Mouse (Mus musculus) heart, embryonic 14.5 days (tissue): ENCODE measurements around the gene Bcl9. TPM values are rescaled to one million over a fixed set of nuclear protein-coding genes. Genes with fewer than 3 reads are reported as not detected.
A peak's percentile ranks its signal among the peaks of the same experiment; 100 is the strongest.

Experiments used
- ATAC-seq: fragments of 200-750 bp; cut with Nextera tagmentation; 2 replicates; pipeline ENCODE4 v1.8.0; 2017; ENCODE audit warnings: low read depth, moderate TSS enrichment; ENCODE audit not compliant: insufficient number of reproducible peaks, insufficient read depth, low FRiP score
- H3K27ac ChIP-seq, 2 experiments: fragments of 200-500 bp in 1 of 2; fragments of 300-500 bp in 1 of 2; sonication (generic) in 1 of 2; replicated peaks in 1 of 2; 2 replicates each; pipeline ENCODE4 v1.5.1; 2012 to 2014; ENCODE audit warnings: low read depth in 2 of 2, low read length in 2 of 2, control low read depth in 1 of 2, mild to moderate bottlenecking in 1 of 2, mixed read lengths in 1 of 2; ENCODE audit not compliant: control insufficient read depth in 1 of 2, insufficient read depth in 1 of 2
- H3K27me3 ChIP-seq: fragments of 300-500 bp; sonication (generic); 2 replicates; pipeline ENCODE4 v1.6.1; 2014; ENCODE audit warnings: mild to moderate bottlenecking, low read length, control low read depth; ENCODE audit not compliant: control insufficient read depth, insufficient read depth
- H3K36me3 ChIP-seq: fragments of 300-500 bp; sonication (generic); 2 replicates; pipeline ENCODE4 v1.6.1; 2014; ENCODE audit warnings: mild to moderate bottlenecking, control low read depth, low read length, mixed read lengths; ENCODE audit not compliant: control insufficient read depth, insufficient read depth
- H3K4me1 ChIP-seq, 2 experiments: fragments of 200-500 bp in 1 of 2; fragments of 300-500 bp in 1 of 2; sonication (generic) in 1 of 2; 2 replicates each; pipeline ENCODE4 v1.6.1; 2012 to 2014; ENCODE audit warnings: low read length in 2 of 2, control low read depth in 1 of 2, mixed read lengths in 1 of 2; ENCODE audit not compliant: control insufficient read depth in 2 of 2, insufficient read depth in 2 of 2
- H3K4me2 ChIP-seq: fragments of 300-500 bp; sonication (generic); 2 replicates; pipeline ENCODE4 v1.6.1; 2014; ENCODE audit warnings: mild to moderate bottlenecking, low read length
- H3K4me3 ChIP-seq, 2 experiments: fragments of 200-500 bp in 1 of 2; fragments of 300-500 bp in 1 of 2; sonication (generic) in 1 of 2; 2 replicates each; pipeline ENCODE4 v1.5.1; 2012 to 2014; ENCODE audit warnings: low read length in 2 of 2, mild to moderate bottlenecking in 2 of 2, control low read depth in 1 of 2, low read depth in 1 of 2, moderate library complexity in 1 of 2; ENCODE audit not compliant: control insufficient read depth in 1 of 2, insufficient read depth in 1 of 2
- H3K9ac ChIP-seq: fragments of 300-500 bp; sonication (generic); 2 replicates; pipeline ENCODE4 v1.6.1; 2014; ENCODE audit warnings: mild to moderate bottlenecking, low read length
- H3K9me3 ChIP-seq: fragments of 300-500 bp; sonication (generic); 2 replicates; pipeline ENCODE4 v1.6.1; 2016; ENCODE audit warnings: low read length, control low read depth; ENCODE audit not compliant: control insufficient read depth
- WGBS: fragments of 180-500 bp; shearing (Covaris S2); extraction: QIAGEN DNeasy Blood & Tissue Kit; methylation state at CpG from one replicate; pipeline ENCODE4 v1.1.7; 2014; 5-methylcytosine and 5-hydroxymethylcytosine counted together
- polyA plus RNA-seq: library from polyadenylated mRNA; unstranded; fragments of >200 nt; fragmentation: Nextera tagmentation; extraction: Ambion mirVana; gene quantifications from 2 replicates; pipeline ENCODE4 v1.2.1, GENCODE M21; 2014

The Bcl9 gene
- polyA plus RNA-seq, 1 experiment from 2014 or later = 32.1 TPM

GRCm38 (mm10) chr3:97273876-97274275 lies 23.8 kb downstream of the Bcl9 start:
- Histone ChIP-seq H3K4me2 (no peak overlapping the region), H3K27me3 (no peaks in the 10 kb centered on the region), H3K9me3 (no peaks in the 10 kb centered on the region), H3K4me1 (peaks cover 19 to 36% of the 10 kb centered on the region in 2 experiments), H3K36me3 (peaks cover 7% of the 10 kb centered on the region; the same call in 1 of the 2 replicates), H3K4me3 (no peak overlapping the region), H3K9ac (no peak overlapping the region), H3K27ac (no peak overlapping the region)
- ATAC-seq = no peak
- WGBS = 87% methylated on average over 5 of the region's 5 CpGs

- H3K4me3 ChIP-seq = no peak overlapping the region
- no peak overlapping the region for H3K4me2 ChIP-seq
- ATAC-seq = 0 out of 2 replicates have a peak, but pooled peaks have one; percentile 26
- no peak overlapping the region for H3K27ac ChIP-seq
- H3K9ac ChIP-seq = no peak overlapping the region
- H3K27me3 ChIP-seq = no peaks in the 10 kb centered on the region
- peaks cover 6 to 23% of the 10 kb centered on the region in 2 experiments; a peak in 3 of 4 replicates for H3K4me1 ChIP-seq
- 88% methylated on average over 15 of the region's 15 CpGs for WGBS
- no peaks in the 10 kb centered on the region for H3K36me3 ChIP-seq
- H3K9me3 ChIP-seq = peaks cover 2% of the 10 kb centered on the region; the same call in 1 of the 2 replicates
These were observed 31.9 kb downstream of the Bcl9 start for GRCm38 (mm10) chr3:97265667-97266415.

- Histone ChIP-seq H3K4me1 (peaks cover 2 to 11% of the 10 kb centered on the region in 2 experiments; a peak in 3 of 4 replicates), H3K9ac (no peak overlapping the region), H3K9me3 (peaks cover 2% of the 10 kb centered on the region; the same call in 1 of the 2 replicates), H3K36me3 (no peaks in the 10 kb centered on the region), H3K27me3 (no peaks in the 10 kb centered on the region), H3K4me3 (no peak overlapping the region), H3K4me2 (no peak overlapping the region), H3K27ac (no peak overlapping the region)
- WGBS = 92% methylated on average over 1 of the region's 1 CpGs
- ATAC-seq = no peak
These were observed 35.5 kb downstream of the Bcl9 start for GRCm38 (mm10) chr3:97262235-97262634.

- Histone ChIP-seq H3K9me3 (no peaks in the 10 kb centered on the region), H3K27me3 (no peaks in the 10 kb centered on the region), H3K4me1 (peaks cover 18 to 36% of the 10 kb centered on the region in 2 experiments), H3K4me3 (no peak overlapping the region), H3K36me3 (no peaks in the 10 kb centered on the region), H3K27ac (0 out of 4 replicates have a peak overlapping the region, but pooled peaks of 1 of the 2 experiments have one; percentile 29), H3K4me2 (peak overlapping the region; percentile 31; the same call in 1 of the 2 replicates), H3K9ac (no peak overlapping the region)
- no peak for ATAC-seq
- WGBS = 32% methylated on average over 9 of the region's 9 CpGs
These were observed 41.9 kb downstream of the Bcl9 start for GRCm38 (mm10) chr3:97255706-97256339.

GRCm38 (mm10) chr3:97254861-97255465 lies 42.8 kb downstream of the Bcl9 start:
- no peaks in the 10 kb centered on the region for H3K9me3 ChIP-seq

GRCm38 (mm10) chr3:97253823-97254600 lies 43.7 kb downstream of the Bcl9 start:
- 43% methylated on average over 9 of the region's 9 CpGs for WGBS
- peaks cover 18 to 36% of the 10 kb centered on the region in 2 experiments for H3K4me1 ChIP-seq
- H3K4me3 ChIP-seq = no peak overlapping the region
- H3K4me2 ChIP-seq = no peak overlapping the region
- no peak overlapping the region for H3K9ac ChIP-seq
- ATAC-seq = no peak
- no peaks in the 10 kb centered on the region for H3K27me3 ChIP-seq
- H3K36me3 ChIP-seq = no peaks in the 10 kb centered on the region
- H3K27ac ChIP-seq = no peak overlapping the region
- H3K9me3 ChIP-seq = no peaks in the 10 kb centered on the region

More at GRCm38 (mm10) chr3:97254861-97255465, 42.8 kb downstream of the Bcl9 start:
- H3K9ac ChIP-seq = no peak overlapping the region; the same call in 1 of the 2 replicates
- H3K4me1 ChIP-seq = peaks cover 18 to 36% of the 10 kb centered on the region in 2 experiments
- no peak overlapping the region for H3K27ac ChIP-seq
- no peak overlapping the region for H3K4me3 ChIP-seq
- WGBS = 56% methylated on average over 5 of the region's 5 CpGs
- no peak for ATAC-seq
- no peaks in the 10 kb centered on the region for H3K36me3 ChIP-seq
- H3K27me3 ChIP-seq = no peaks in the 10 kb centered on the region
- no peak overlapping the region for H3K4me2 ChIP-seq

GRCm38 (mm10) chr3:97252896-97253295 lies 44.8 kb downstream of the Bcl9 start:
- no peak overlapping the region for H3K27ac ChIP-seq
- peaks cover 18 to 36% of the 10 kb centered on the region in 2 experiments for H3K4me1 ChIP-seq
- H3K36me3 ChIP-seq = no peaks in the 10 kb centered on the region
- H3K4me2 ChIP-seq = no peak overlapping the region
- ATAC-seq = no peak
- no peaks in the 10 kb centered on the region for H3K9me3 ChIP-seq
- 76% methylated on average over 6 of the region's 6 CpGs for WGBS
- no peak overlapping the region for H3K4me3 ChIP-seq
- H3K27me3 ChIP-seq = no peaks in the 10 kb centered on the region
- H3K9ac ChIP-seq = no peak overlapping the region
